Mouse (Mus musculus) 3T3-L1 (cell line): Measurements from ENCODE around the gene Ech1.
A peak's percentile ranks its signal among the peaks of the same experiment; 100 is the strongest.

ENCODE experiments used
- DNase-seq: peaks from one replicate; pipeline ENCODE4 v3.0.0-alpha.2; 2015; ENCODE audit warnings: low read depth, low spot score

The Ech1 gene

GRCm38 (mm10) chr7:28802846-28803588 lies 22.0 kb upstream of the Ech1 start:
- DNase-seq, result no peak

GRCm38 (mm10) chr7:28803756-28804155 lies 21.3 kb upstream of the Ech1 start:
- no peak for DNase-seq

- DNase-seq, result no peak
These were observed 18.1 kb upstream of the Ech1 start for GRCm38 (mm10) chr7:28806869-28807268.

DNA sequence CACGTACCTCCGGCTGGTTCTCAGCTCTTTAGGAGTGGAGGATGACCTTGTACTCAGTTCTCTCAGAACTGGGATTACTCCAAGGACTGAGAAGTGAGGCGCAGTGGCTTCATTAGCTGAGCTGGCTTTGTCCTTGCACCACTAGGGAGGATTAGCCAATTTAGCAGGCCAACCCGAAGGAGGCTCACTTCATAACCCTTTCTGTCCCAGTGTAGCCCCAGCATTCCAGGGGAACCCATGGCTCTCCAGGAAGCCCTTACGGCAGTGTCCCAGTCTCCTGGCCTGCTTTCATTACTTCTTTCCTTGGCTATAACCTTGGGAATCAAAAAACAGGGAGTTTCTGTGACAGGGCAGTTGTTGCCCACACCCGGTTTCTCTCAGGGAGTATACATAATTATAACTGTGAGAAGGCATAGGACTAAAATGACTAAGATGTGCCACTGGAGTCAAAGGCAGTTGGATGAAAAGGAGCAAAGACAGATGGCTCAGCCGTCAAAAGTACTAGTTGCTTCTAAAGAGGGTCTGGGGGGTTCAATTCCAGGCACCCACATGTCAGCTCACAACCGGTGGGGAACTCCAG lies 17.3 kb upstream of the Ech1 start:
- no peak for DNase-seq

DNA sequence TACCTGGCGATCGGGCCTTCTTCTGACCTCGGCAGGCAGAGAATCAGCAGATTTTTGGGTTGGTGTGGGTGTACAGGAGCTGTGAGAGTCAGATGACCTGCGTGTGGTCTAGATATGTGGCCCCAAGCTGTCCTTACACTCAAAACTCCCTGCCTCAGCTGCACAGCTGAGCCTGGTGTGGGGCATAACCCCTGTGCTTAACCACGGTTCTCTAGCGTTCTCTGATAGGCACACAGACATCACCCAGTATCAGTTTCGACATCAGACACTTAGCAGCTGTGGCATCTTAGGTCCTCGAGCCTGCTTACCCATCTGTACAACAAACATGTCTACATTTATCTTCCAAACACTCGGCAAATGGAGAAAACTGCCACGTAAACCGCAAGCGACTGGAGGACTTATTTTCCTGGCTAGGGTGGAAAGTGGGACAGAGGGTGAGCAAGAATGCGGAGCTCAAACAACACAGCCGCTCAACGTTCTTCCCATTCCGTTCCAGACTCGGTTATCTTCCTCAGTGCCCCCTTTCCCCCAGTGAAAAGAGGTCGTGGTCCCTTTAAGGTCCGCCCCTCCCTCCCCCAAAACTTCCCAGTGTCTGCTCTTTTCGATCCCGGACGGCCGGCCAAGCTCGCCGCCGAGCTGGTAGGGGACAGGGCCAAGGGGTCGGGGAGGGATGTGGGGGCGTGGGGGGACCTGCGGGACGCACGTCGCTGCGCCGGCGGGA lies 16.6 kb upstream of the Ech1 start, which contains the start of gene Hnrnpl:
Gene Hnrnpl (plus strand): TSS at position 321 of the 721 bp plus-strand sequence.
- DNase-seq, result peak; percentile 61

DNA sequence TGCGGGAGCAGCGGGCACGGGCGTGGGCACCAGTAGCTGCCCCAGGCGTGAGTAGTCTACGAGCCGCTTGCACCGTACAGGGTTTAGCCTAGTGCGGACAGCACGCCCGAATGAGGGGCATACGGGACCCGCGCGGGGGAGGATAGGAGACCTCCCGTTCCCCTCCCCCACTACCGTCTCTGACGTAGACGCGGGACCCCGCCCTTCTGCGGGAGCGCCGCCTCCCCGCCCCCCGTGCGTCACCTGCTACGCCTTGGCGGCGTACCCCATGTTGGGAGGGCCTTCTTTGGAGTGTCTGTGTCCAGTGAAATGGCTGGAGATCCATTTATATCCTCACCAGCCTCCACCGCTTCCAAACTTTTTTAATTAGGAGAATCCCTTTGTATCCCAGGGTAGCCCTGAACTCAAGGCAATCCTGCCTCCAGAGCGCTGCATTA lies 16.0 kb upstream of the Ech1 start:
- DNase-seq, result peak; percentile 80

- DNase-seq, result peak; percentile 71
These were observed 15.5 kb upstream of the Ech1 start for GRCm38 (mm10) chr7:28809401-28810089.

DNA sequence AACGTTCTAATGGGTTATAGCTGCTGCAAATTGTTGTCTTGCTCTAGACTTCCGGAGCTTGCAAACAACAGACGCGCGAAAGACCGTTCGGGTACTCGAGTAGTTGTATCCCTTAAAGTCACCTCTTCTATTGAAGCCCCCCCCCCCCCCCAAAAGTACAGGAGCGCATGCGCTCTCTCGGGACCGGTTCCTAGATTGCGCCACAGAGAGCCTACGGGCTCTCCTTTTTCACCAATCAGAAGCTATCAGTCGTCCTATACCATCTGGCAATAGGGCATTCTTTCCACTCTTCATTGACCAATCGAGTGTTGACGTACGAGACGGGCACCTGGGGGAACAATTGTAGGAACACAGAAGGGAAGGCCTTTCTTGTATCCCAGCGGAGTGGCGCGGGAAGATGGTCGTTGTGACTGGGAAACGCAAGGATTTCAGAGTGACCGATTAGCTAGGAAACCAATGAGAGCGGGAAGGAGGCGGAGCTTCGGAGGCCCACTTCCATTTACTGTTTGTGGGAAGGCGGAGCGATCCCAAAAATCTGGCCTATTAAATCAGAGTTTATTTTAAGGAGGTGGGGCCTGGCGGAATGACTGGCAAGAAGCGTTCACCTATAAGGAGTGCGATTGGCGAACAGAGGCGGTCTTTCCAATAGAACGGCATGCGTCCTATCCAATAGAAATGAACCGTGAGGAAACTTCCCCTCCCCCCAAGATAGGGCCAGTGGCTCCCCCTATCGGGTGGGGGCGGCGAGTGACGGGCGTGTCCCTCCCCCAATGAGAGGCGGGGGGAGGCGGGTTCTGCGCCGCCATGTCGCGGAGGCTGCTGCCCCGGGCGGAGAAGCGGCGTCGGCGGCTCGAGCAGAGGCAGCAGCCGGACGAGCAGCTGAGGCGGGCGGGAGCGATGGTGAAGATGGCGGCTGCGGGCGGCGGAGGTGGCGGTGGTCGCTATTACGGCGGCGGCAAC lies 14.6 kb upstream of the Ech1 start:
- peak; percentile 99 for DNase-seq

DNA sequence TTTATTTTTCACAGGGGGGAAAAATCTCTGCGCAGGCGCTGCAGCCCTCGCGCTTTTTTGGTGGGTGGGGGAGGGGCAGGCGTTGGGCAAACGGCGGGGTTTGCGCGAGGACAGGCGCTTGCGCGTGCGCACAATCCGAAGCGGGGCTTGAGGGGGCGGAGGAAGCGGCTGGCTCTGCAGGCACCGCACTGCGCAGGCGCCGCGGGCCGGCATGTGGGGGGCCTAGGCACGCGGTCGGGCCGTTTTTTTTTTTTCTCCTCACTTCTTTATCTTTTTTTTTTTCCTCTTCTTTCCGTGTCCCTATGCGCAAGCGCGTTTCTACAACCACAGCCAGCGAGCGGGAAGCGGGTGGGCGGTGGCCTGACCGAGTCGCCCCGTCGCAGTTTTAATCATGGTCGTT lies 13.8 kb upstream of the Ech1 start:
- DNase-seq, result peak; percentile 89

DNA sequence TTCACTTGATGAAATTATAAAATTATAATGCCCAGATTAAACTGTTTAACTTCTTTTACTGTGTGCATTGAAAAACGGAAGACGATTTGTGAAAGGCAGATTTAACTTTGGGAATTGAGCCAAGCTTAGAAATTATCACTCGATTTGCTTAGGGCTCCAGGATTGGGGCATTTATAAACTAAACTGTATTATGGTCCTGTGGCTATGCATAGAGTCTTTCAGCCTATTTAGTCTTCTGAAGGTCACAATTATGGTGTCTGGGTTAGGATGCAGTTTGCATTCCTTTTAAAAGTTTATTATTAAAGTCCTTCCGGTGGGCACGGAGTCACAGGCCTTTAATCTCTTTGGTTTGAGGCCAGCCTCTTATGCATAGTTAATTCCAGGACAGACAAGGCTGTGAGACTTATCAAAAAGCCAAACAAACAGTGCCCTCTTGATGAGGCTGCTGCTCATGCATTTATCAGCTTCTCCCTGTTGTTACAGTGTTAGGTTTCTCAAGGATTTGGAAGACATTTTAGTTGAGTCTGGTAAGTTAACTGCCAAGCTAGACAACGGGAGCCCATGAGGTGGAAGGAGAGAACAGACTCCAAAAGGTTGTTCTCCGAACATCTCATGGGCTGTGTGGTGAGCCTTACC lies 13.3 kb upstream of the Ech1 start:
- DNase-seq, result no peak

GRCm38 (mm10) chr7:28812436-28812835 lies 12.6 kb upstream of the Ech1 start:
- no peak for DNase-seq

DNA sequence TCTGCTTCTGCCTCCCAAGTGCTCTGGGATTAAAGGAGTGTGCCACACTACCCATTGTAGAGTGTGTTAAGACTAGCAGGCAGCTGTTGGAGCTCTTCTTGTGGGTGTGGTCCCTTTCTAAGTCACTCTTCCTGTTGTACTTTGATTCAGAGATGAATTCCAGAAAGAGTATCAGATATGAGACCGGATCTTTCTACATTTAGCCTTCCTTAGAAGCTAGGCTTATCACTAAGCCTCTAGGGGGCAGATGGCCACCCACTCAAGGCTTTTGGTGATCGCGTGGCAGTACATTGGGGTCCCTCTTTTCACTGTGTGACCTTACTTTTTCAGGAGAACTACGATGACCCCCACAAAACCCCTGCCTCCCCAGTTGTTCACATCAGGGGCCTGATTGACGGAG lies 12.1 kb upstream of the Ech1 start:
- no peak for DNase-seq

DNA sequence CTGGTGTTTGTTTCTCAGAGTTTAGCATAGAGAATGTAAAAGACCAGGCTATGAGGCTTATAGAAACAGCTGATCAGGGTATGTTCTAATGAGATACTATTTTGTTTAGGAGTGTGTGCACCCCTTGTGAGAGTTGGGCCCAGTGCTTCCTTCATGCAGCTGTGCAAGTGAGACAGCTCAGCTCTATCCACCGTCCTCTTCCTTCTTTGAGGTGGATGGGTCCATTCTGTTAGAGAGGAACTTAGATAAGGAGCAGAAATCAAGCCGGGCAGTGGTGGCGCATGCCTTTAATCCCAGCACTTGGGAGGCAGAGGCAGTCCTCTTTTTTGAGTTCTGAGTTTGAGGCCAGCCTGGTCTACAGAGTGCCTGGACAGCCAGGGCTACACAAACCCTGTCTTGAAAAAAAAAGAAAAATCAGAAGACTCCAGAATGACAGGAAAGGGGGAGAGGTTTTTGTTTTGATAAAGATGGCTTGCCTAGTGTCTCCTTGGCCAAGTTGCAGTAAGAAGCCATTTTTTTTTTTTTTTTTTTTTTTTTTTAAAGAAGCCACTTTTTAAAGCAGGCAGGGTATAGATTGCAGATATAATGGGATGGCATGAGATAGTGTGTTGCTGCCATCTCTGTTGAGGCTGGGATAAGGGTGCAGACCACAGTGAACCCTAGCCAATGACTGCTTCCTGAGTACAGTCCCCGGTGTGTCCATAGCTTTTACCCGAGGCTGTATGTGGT lies 10.5 kb upstream of the Ech1 start:
- DNase-seq, result no peak

- DNase-seq, result no peak
These were observed 9.8 kb upstream of the Ech1 start for GRCm38 (mm10) chr7:28815230-28815629.

GRCm38 (mm10) chr7:28816201-28816600 lies 8.8 kb upstream of the Ech1 start:
- no peak for DNase-seq

DNA sequence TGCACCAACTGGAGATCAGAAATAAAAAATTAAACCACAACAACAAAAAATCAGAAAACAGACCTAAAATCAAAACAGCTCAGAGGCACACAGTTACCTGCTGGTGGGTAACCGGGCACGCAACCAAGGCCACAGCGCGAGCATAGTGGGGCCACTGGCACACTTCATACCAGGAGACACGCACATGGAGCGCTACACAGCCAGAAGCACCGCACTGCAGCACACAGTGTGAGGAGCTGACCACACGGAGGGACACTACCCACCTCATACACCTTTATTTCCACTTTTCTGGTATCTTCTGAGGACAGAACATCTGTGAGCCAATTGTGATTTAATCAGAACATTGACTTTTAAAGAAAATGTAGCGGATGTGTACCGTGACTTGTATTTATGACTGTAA lies 8.1 kb upstream of the Ech1 start:
- no peak for DNase-seq

- no peak for DNase-seq
These were observed 7.5 kb upstream of the Ech1 start for GRCm38 (mm10) chr7:28817524-28817923.

GRCm38 (mm10) chr7:28817957-28818356 lies 7.1 kb upstream of the Ech1 start:
- no peak for DNase-seq

DNA sequence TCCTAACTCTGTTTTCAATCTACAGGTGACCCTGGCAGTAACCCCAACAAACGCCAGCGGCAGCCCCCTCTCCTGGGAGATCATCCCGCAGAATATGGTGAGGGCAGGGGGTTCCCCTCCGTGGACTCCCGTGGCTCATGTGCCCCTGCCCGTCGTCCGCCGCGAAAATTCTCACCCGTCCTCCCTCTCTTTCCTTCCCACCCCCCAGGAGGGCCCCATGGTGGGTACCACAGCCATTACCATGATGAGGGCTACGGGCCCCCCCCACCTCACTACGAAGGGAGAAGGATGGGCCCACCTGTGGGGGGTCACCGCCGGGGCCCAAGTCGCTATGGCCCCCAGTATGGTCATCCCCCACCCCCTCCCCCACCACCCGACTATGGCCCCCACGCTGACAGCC lies 6.6 kb upstream of the Ech1 start:
- no peak for DNase-seq
